Mouse (Mus musculus): ENCODE results near the gene Gabbr2. TPM values are rescaled to one million over a fixed set of nuclear protein-coding genes. Genes with fewer than 3 reads are reported as not detected.

Gabbr2 gene
- polyA plus RNA-seq, 1 experiment from 2014 or later, result 0.08 TPM

DNA sequence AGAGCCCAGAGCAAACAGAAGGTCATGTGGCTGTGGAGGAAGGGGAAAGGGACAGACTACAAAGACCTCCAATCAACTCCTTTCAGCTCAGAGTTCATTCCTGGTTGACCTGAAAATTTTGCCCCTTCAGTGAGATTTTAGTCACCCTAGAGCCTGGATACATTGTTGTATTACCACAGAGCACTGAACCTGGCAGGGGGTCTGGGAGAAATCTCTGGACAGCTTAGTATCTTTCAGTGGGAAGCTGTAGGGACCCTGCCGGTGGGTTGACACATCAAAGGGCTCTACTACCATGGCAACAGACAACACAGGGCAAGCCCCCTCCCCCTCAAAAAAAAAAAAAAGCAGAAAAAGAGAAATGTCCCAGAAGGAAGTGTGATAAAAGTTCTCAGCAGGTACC, 275.3 kb downstream of the Gabbr2 start:
- H3K9ac ChIP-seq, result no peak overlapping the region
- no peak for ATAC-seq
- H3K9me3 ChIP-seq (replicated peaks), result no peaks in the 10 kb centered on the region
- H3K27ac ChIP-seq, result no peak overlapping the region
- H3K27me3 ChIP-seq (replicated peaks), result peaks cover 37% of the 10 kb centered on the region
- no peak overlapping the region for H3K4me3 ChIP-seq
- no peak overlapping the region for H3K4me2 ChIP-seq
- H3K4me1 ChIP-seq, result peaks cover 16% of the 10 kb centered on the region
- WGBS (ENCODE audit: insufficient replicate concordance), result 6% methylated on average over 1 of the region's 1 CpGs
- H3K36me3 ChIP-seq, result no peaks in the 10 kb centered on the region

GRCm38 (mm10) chr4:46710523-46710922, 281.1 kb downstream of the Gabbr2 start:
- no peak for ATAC-seq
- 58% methylated on average over 4 of the region's 4 CpGs for WGBS (ENCODE audit: insufficient replicate concordance)
- Histone ChIP-seq H3K27me3 (replicated peaks) (peaks cover 6% of the 10 kb centered on the region), H3K36me3 (no peaks in the 10 kb centered on the region), H3K4me3 (no peak overlapping the region), H3K27ac (no peak overlapping the region), H3K9me3 (replicated peaks) (no peaks in the 10 kb centered on the region), H3K9ac (no peak overlapping the region), H3K4me2 (no peak overlapping the region), H3K4me1 (no peaks in the 10 kb centered on the region)

GRCm38 (mm10) chr4:46710018-46710417, 281.7 kb downstream of the Gabbr2 start:
- Histone ChIP-seq H3K9ac (no peak overlapping the region), H3K27ac (no peak overlapping the region), H3K9me3 (replicated peaks) (no peaks in the 10 kb centered on the region), H3K36me3 (no peaks in the 10 kb centered on the region), H3K27me3 (replicated peaks) (peaks cover under 1% of the 10 kb centered on the region; the same call in 1 of the 2 replicates), H3K4me2 (no peak overlapping the region), H3K4me1 (no peaks in the 10 kb centered on the region), H3K4me3 (no peak overlapping the region)
- 57% methylated on average over 6 of the region's 6 CpGs for WGBS (ENCODE audit: insufficient replicate concordance)
- ATAC-seq, result no peak

DNA sequence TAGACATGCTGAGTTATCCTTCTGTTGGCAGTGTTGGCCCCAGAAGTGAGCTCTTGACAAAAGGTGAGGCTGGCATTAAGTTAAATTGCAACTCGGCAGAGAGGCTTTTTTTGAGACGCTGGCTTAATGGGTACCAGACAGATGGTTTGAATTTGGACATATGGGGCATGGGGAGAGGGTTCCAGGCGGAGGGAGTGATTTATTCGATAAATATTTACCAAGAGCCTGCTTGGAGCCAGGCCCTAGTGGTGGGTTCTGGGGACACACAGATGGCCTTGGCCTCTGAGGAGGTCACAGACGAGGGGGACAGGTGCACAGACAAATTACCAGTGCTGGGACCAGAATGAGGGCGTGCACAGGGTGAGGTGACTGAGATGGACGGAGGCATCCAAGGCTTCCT, 282.2 kb downstream of the Gabbr2 start:
- ATAC-seq, result no peak
- Histone ChIP-seq H3K27me3 (replicated peaks) (no peaks in the 10 kb centered on the region), H3K4me3 (no peak overlapping the region), H3K9ac (no peak overlapping the region), H3K9me3 (replicated peaks) (no peaks in the 10 kb centered on the region), H3K36me3 (no peaks in the 10 kb centered on the region), H3K4me1 (no peaks in the 10 kb centered on the region), H3K4me2 (no peak overlapping the region), H3K27ac (no peak overlapping the region)
- 67% methylated on average over 7 of the region's 7 CpGs for WGBS (ENCODE audit: insufficient replicate concordance)

DNA sequence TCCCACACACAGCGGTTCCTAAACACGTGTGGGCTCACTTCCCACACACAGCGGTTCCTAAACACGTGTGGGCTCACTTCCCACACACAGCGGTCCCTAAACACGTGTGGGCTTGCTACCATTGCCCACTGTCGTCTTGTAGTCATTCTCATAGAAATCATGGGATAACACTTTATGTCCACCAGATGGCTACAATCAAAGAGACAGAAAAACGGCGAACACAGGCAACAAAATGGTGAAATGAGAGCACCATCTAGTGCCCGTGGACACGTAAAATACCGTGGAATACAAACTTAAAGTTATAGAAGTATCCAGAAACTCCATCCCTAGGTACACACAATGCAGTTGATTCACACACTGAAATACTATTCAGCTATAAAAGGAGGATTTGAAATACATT, 285.9 kb downstream of the Gabbr2 start:
- H3K27me3 ChIP-seq (replicated peaks), result no peaks in the 10 kb centered on the region
- WGBS (ENCODE audit: insufficient replicate concordance), result 68% methylated on average over 12 of the region's 12 CpGs
- H3K27ac ChIP-seq, result no peak overlapping the region

GRCm38 (mm10) chr4:46703146-46703545, 288.5 kb downstream of the Gabbr2 start:
- Histone ChIP-seq H3K4me2 (no peak overlapping the region), H3K4me1 (no peaks in the 10 kb centered on the region), H3K9me3 (replicated peaks) (no peaks in the 10 kb centered on the region), H3K4me3 (no peak overlapping the region), H3K9ac (no peak overlapping the region), H3K27me3 (replicated peaks) (no peaks in the 10 kb centered on the region; the same call in 1 of the 2 replicates), H3K36me3 (no peaks in the 10 kb centered on the region), H3K27ac (no peak overlapping the region)
- WGBS (ENCODE audit: insufficient replicate concordance), result 74% methylated on average over 10 of the region's 10 CpGs
- ATAC-seq, result no peak

More for the DNA sequence above, 285.9 kb downstream of the Gabbr2 start:
- Histone ChIP-seq H3K36me3 (no peaks in the 10 kb centered on the region), H3K4me1 (no peaks in the 10 kb centered on the region), H3K4me2 (no peak overlapping the region), H3K4me3 (no peak overlapping the region), H3K9ac (no peak overlapping the region), H3K9me3 (replicated peaks) (no peaks in the 10 kb centered on the region)
- ATAC-seq, result no peak

GRCm38 (mm10) chr4:46700223-46700651, 291.4 kb downstream of the Gabbr2 start:
- Histone ChIP-seq H3K9me3 (replicated peaks) (no peaks in the 10 kb centered on the region), H3K4me2 (no peak overlapping the region), H3K27ac (no peak overlapping the region), H3K4me1 (peaks cover 3% of the 10 kb centered on the region; the same call in 1 of the 2 replicates), H3K27me3 (replicated peaks) (no peaks in the 10 kb centered on the region; the same call in 1 of the 2 replicates), H3K4me3 (no peak overlapping the region), H3K36me3 (no peaks in the 10 kb centered on the region), H3K9ac (no peak overlapping the region)
- ATAC-seq, result no peak
- WGBS (ENCODE audit: insufficient replicate concordance), result 66% methylated on average over 10 of the region's 10 CpGs

DNA sequence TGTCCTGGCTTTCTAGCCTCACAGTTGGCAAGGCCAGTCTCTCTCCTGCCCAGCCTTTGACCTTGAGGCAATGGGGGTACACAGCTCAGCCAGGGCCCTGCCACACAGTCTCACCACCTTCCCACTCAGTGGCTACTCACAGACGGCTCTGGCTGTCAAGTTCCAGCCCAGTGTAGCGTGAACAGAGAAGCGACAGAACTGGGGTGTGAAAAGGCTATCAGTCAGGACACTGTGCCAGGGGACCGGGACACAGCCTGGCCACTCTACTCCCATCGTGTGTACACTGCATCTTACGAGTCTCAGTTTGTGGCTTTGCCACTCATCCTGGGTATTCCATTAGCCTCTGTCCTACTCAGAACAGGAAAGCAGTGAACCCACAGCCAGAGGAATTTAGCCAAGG, 295.2 kb downstream of the Gabbr2 start:
- H3K9ac ChIP-seq, result no peak overlapping the region
- no peak overlapping the region for H3K27ac ChIP-seq
- H3K4me3 ChIP-seq, result no peak overlapping the region
- no peaks in the 10 kb centered on the region for H3K36me3 ChIP-seq
- peaks cover 7% of the 10 kb centered on the region; the same call in 1 of the 2 replicates for H3K27me3 ChIP-seq (replicated peaks)
- ATAC-seq, result no peak
- WGBS (ENCODE audit: insufficient replicate concordance), result 59% methylated on average over 6 of the region's 6 CpGs
- H3K9me3 ChIP-seq (replicated peaks), result 0 out of 2 replicates have a peak, but pooled peaks cover 1% of the 10 kb centered on the region
- peaks cover 3% of the 10 kb centered on the region; the same call in 1 of the 2 replicates for H3K4me1 ChIP-seq
- H3K4me2 ChIP-seq, result no peak overlapping the region

GRCm38 (mm10) chr4:46690565-46690964, 301.1 kb downstream of the Gabbr2 start:
- Histone ChIP-seq H3K4me2 (no peak overlapping the region), H3K27ac (no peak overlapping the region), H3K9ac (no peak overlapping the region), H3K36me3 (no peaks in the 10 kb centered on the region), H3K4me3 (no peak overlapping the region), H3K9me3 (replicated peaks) (0 out of 2 replicates have a peak, but pooled peaks cover 5% of the 10 kb centered on the region), H3K27me3 (replicated peaks) (peaks cover 23% of the 10 kb centered on the region; the same call in 1 of the 2 replicates), H3K4me1 (no peaks in the 10 kb centered on the region)
- WGBS (ENCODE audit: insufficient replicate concordance), result 77% methylated on average over 8 of the region's 8 CpGs
- no peak for ATAC-seq

DNA sequence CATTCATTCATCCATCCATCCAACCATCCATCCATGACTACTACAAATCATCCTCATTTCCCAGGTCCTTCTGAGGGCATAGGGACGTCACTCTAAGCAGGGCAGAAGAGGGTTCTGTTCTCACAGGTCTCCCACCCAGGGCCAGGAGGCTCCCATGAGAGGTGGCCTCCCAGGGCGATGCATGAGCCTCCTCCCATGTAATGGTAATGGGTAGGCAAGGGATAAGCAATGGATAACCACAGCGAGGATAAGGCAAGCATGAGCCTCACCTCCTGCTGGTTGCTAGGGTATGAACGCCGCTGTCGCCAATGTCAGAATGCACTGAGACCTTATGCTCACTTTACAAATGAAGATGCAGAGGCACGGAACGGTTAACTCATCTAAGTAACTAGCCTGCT, 301.7 kb downstream of the Gabbr2 start:
- WGBS (ENCODE audit: insufficient replicate concordance), result 63% methylated on average over 8 of the region's 8 CpGs
- Histone ChIP-seq H3K27ac (no peak overlapping the region), H3K4me3 (no peak overlapping the region), H3K4me2 (no peak overlapping the region), H3K9ac (no peak overlapping the region), H3K27me3 (replicated peaks) (peaks cover 23% of the 10 kb centered on the region; the same call in 1 of the 2 replicates), H3K9me3 (replicated peaks) (0 out of 2 replicates have a peak, but pooled peaks cover 5% of the 10 kb centered on the region), H3K36me3 (no peaks in the 10 kb centered on the region), H3K4me1 (no peaks in the 10 kb centered on the region)
- no peak for ATAC-seq

DNA sequence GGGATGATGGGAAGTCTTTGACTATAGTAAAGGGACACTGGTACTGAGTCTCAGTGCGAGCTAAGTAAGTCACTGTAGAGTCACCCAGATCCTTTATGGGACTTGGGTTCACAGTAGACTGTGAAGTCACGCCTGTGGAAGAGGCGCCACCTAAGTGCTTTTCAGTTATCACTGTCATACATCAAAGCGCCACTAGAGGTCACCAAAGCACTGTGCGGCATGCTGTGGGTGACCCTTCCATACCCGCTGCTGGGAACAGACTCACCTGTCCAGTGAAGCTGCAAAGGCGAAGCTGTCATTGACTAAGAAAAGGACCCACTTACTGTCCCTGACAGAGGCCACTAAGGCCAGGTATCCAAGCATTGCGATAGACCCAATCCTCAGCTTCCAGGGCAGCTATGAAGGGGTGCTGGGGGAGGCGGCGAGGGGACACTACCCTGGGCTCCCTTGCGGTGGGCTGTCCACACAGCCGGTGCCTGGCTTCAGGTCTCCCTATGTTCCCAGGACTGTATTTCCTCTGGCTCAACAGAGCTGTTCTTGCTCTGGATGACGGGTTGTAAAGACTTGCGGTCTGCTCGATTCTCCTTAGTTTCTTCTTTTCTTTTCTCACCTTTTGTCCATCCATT, 302.2 kb downstream of the Gabbr2 start:
- no peak for ATAC-seq
- H3K9ac ChIP-seq, result no peak overlapping the region
- 38% methylated on average over 15 of the region's 15 CpGs for WGBS (ENCODE audit: insufficient replicate concordance)
- H3K4me2 ChIP-seq, result no peak overlapping the region
- no peaks in the 10 kb centered on the region for H3K36me3 ChIP-seq
- H3K27me3 ChIP-seq (replicated peaks), result peaks cover 23% of the 10 kb centered on the region; the same call in 1 of the 2 replicates
- no peak overlapping the region for H3K27ac ChIP-seq
- no peak overlapping the region for H3K4me3 ChIP-seq
- no peaks in the 10 kb centered on the region for H3K4me1 ChIP-seq
- 0 out of 2 replicates have a peak, but pooled peaks cover 5% of the 10 kb centered on the region for H3K9me3 ChIP-seq (replicated peaks)

DNA sequence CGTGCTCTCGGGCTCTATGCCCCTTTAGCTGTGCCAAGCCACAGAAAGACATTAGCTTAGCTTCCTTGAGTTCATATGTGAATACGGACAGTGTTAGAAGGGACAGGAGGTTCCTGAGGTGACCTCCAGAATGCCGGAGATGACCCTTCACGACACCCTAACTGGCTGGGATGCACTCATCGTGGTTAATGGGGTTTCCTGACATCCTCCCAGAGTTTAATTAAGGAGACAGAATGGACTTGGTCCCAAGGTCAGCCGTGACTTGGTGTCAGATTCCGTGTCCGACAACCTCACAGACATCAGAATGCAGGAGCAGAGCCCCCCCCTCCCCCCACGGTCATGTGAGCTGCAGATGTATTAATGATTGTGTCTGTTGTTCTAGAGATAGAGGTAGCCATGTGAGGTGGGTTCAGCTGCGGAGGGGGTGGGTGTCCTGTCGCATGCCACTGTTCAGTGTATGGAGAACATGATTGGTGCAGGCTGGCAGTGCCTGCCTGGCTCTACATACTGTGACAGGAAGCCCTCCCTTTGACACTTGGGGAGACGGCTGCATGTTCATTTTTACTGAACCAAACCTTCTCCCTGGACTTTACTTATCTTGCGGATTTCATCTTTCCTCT, 303.4 kb downstream of the Gabbr2 start:
- no peak overlapping the region for H3K4me3 ChIP-seq
- H3K4me1 ChIP-seq, result no peaks in the 10 kb centered on the region
- ATAC-seq, result no peak
- 62% methylated on average over 14 of the region's 14 CpGs for WGBS (ENCODE audit: insufficient replicate concordance)
- peaks cover 22% of the 10 kb centered on the region; the same call in 1 of the 2 replicates for H3K27me3 ChIP-seq (replicated peaks)
- no peaks in the 10 kb centered on the region for H3K36me3 ChIP-seq
- H3K9me3 ChIP-seq (replicated peaks), result 0 out of 2 replicates have a peak, but pooled peaks cover 5% of the 10 kb centered on the region
- no peak overlapping the region for H3K9ac ChIP-seq
- H3K27ac ChIP-seq, result no peak overlapping the region
- H3K4me2 ChIP-seq, result no peak overlapping the region

All from liver, embryonic 12.5 days (tissue).